In genomic region chr2:115938926-115939563, GRCm38 (mm10) we compare ENCODE assay signal across 8 mouse cellular contexts.
DNase-seq lines count a peak whose midpoint lies in the region; ATAC-seq and TF ChIP-seq lines count a peak whose summit lies in the region.

No protein-coding gene starts in this region.

- no peak overlapping the region for H3K9ac ChIP-seq in hindbrain, postnatal 0 days (replicated peaks; ENCODE audit: low read length)

- no peak overlapping the region for H3K4me3 ChIP-seq in hindbrain, postnatal 0 days (ENCODE audit: low read length)

- no peak overlapping the region for H3K4me2 ChIP-seq in hindbrain, postnatal 0 days (ENCODE audit: low read depth, low read length)

- no peaks in the 10 kb centered on the region for H3K36me3 ChIP-seq in hindbrain, postnatal 0 days (ENCODE audit: insufficient read depth, low read length)

- H3K27me3 ChIP-seq in hindbrain, postnatal 0 days (ENCODE audit: insufficient read depth, low read length), result no peaks in the 10 kb centered on the region

- intact Hi-C loops in gastrocnemius, postnatal 14 days (cut with DNase I; ENCODE audit: low total_unique reads), result no loop called here

- ATAC-seq in hindbrain, postnatal 0 days, result peak; percentile 85

- no peaks in the 10 kb centered on the region; the same call in 1 of the 2 replicates for H3K4me1 ChIP-seq in hindbrain, postnatal 0 days (ENCODE audit: insufficient read depth, low read length)

- no peak for TF ChIP-seq CTCF in hindbrain, postnatal 0 days (IDR thresholded peaks at IDR 0.05; ENCODE audit: low read depth)

- WGBS in hindbrain, postnatal 0 days, result 42% methylated on average over 8 of the region's 8 CpGs

- H3K27ac ChIP-seq in hindbrain, postnatal 0 days, result no peak overlapping the region

- DNase-seq in gastrocnemius, postnatal 10 days, result peak; percentile 7
- DNase-seq in gastrocnemius, postnatal 14 days, result no peak
- peak; percentile 6 for DNase-seq in Muller cell, postnatal 12 days (ENCODE audit: inconsistent ontology term)
- peak; percentile 78 to 91 for DNase-seq in cerebellum, postnatal 10 days
- peak; percentile 81 for DNase-seq in hindbrain, postnatal 0 days (ENCODE audit: low spot score)
- DNase-seq in lung, postnatal 36 days, result peak; percentile 43
- no peak for DNase-seq in testis, postnatal 10 days (ENCODE audit: low spot score)
- DNase-seq in embryo, embryonic 10 days (ENCODE audit: low spot score), result no peak

- no peaks in the 10 kb centered on the region for H3K9me3 ChIP-seq in hindbrain, postnatal 0 days (ENCODE audit: low read length)

Comparison
In these comparisons a context has a peak if more than half of its experiments do, and no peak if none do; other contexts are left out.
1. DNase-seq: peak in gastrocnemius, postnatal 10 days (single experiment), Muller cell, postnatal 12 days (single experiment), cerebellum, postnatal 10 days (2 of 2), hindbrain, postnatal 0 days (single experiment) and lung, postnatal 36 days (single experiment); none in gastrocnemius, postnatal 14 days (single experiment), testis, postnatal 10 days (single experiment) and embryo, embryonic 10 days (single experiment).